Mouse (Mus musculus) liver, embryonic 14.5 days (tissue): Measurements from ENCODE around the gene Map4k3.

Experiments used
- CTCF ChIP-seq: IDR thresholded peaks from 2 replicates; pipeline ENCODE4 v1.5.1; 2016; ENCODE audit warnings: antibody characterized with exemption, low read depth, control low read depth
- EP300 ChIP-seq: IDR thresholded peaks from 2 replicates; pipeline ENCODE4 v1.6.1; 2016; ENCODE audit warnings: antibody characterized with exemption, low read depth

DNA sequence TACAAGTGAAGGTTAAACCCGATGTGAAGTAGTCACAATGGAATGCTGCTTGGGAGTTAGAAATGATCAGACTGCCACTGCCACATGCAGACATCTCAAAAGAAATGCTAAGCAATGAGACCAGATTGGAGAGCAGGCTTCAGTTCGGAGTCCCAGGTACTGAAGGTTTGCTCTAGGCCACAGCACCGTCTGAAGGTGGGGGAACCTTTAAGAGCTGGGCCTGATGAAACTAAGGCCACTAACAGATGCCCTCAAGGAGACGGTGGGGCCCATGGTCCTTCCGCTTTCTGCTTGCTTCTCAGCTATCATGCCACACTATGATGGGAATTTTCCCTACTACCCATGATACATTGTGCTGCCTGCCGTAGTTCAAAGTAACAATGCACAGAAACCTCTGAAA is 32.1 kb downstream of the Map4k3 start:
- TF ChIP-seq EP300 (no peak), CTCF (no peak)
